Mouse (Mus musculus) brown adipose tissue, adult 24 weeks (tissue): ENCODE results near the gene Rasl11b. TPM values are rescaled to one million over a fixed set of nuclear protein-coding genes. Genes with fewer than 3 reads are reported as not detected.

Experiments
- H3K27ac ChIP-seq: fragments of 200-500 bp; replicated peaks from 2 replicates; pipeline ENCODE4 v1.5.1; 2012; ENCODE audit warnings: low read depth, mild to moderate bottlenecking, low read length
- H3K4me1 ChIP-seq: fragments of 200-500 bp; 2 replicates; pipeline ENCODE4 v1.6.1; 2012; ENCODE audit warnings: low read length, mixed read lengths; ENCODE audit not compliant: control insufficient read depth, insufficient read depth, insufficient read length
- H3K4me3 ChIP-seq: fragments of 200-500 bp; 2 replicates; pipeline ENCODE4 v1.5.1; 2012; ENCODE audit warnings: low read depth, mild to moderate bottlenecking, low read length, moderate library complexity; ENCODE audit not compliant: insufficient read depth
- polyA plus RNA-seq: library from polyadenylated mRNA; stranded (reverse); fragments of >200 nt; gene quantifications from 2 replicates; pipeline ENCODE4 v1.2.4, GENCODE M21; 2012; ENCODE audit not compliant: missing spikeins, insufficient read depth, insufficient read length

The Rasl11b gene
- polyA plus RNA-seq, 1 experiment: 1.1 TPM

GRCm38 (mm10) chr5:74211346-74211745 is 16.3 kb downstream of the Rasl11b start:
- Histone ChIP-seq H3K4me1 (peaks cover 3% of the 10 kb centered on the region; the same call in 1 of the 2 replicates), H3K27ac (no peak overlapping the region)

GRCm38 (mm10) chr5:74214501-74215110 is 19.5 kb downstream of the Rasl11b start:
- H3K4me1 ChIP-seq: peaks cover 3% of the 10 kb centered on the region; the same call in 1 of the 2 replicates
- no peak overlapping the region for H3K4me3 ChIP-seq
- H3K27ac ChIP-seq: no peak overlapping the region

More at GRCm38 (mm10) chr5:74211346-74211745, 16.3 kb downstream of the Rasl11b start:
- H3K4me3 ChIP-seq: no peak overlapping the region

GRCm38 (mm10) chr5:74215125-74215524 is 20.0 kb downstream of the Rasl11b start:
- no peak overlapping the region for H3K4me3 ChIP-seq
- peaks cover 3% of the 10 kb centered on the region; the same call in 1 of the 2 replicates for H3K4me1 ChIP-seq
- no peak overlapping the region for H3K27ac ChIP-seq

GRCm38 (mm10) chr5:74218524-74218923 is 23.4 kb downstream of the Rasl11b start:
- H3K27ac ChIP-seq: no peak overlapping the region

GRCm38 (mm10) chr5:74222626-74223025 is 27.5 kb downstream of the Rasl11b start:
- H3K4me1 ChIP-seq: no peaks in the 10 kb centered on the region
- H3K27ac ChIP-seq: no peak overlapping the region
- no peak overlapping the region for H3K4me3 ChIP-seq

More at GRCm38 (mm10) chr5:74218524-74218923, 23.4 kb downstream of the Rasl11b start:
- Histone ChIP-seq H3K4me1 (no peaks in the 10 kb centered on the region), H3K4me3 (no peak overlapping the region)

- no peak overlapping the region for H3K27ac ChIP-seq
- H3K4me1 ChIP-seq: no peaks in the 10 kb centered on the region
- H3K4me3 ChIP-seq: no peak overlapping the region
Measured at GRCm38 (mm10) chr5:74224480-74224879, 29.4 kb downstream of the Rasl11b start.

- no peak overlapping the region for H3K4me3 ChIP-seq
- no peak overlapping the region for H3K27ac ChIP-seq
- no peaks in the 10 kb centered on the region for H3K4me1 ChIP-seq
Measured at GRCm38 (mm10) chr5:74226183-74226582, 31.1 kb downstream of the Rasl11b start.

- Histone ChIP-seq H3K27ac (no peak overlapping the region), H3K4me1 (no peaks in the 10 kb centered on the region), H3K4me3 (no peak overlapping the region)
Measured at GRCm38 (mm10) chr5:74227352-74227751, 32.3 kb downstream of the Rasl11b start.

- Histone ChIP-seq H3K27ac (no peak overlapping the region), H3K4me3 (no peak overlapping the region)
Measured at GRCm38 (mm10) chr5:74228938-74229337, 33.9 kb downstream of the Rasl11b start.

GRCm38 (mm10) chr5:74229775-74230413 is 34.8 kb downstream of the Rasl11b start:
- Histone ChIP-seq H3K4me3 (no peak overlapping the region), H3K27ac (no peak overlapping the region), H3K4me1 (no peaks in the 10 kb centered on the region)

More at GRCm38 (mm10) chr5:74228938-74229337, 33.9 kb downstream of the Rasl11b start:
- no peaks in the 10 kb centered on the region for H3K4me1 ChIP-seq

GRCm38 (mm10) chr5:74230525-74230924 is 35.4 kb downstream of the Rasl11b start:
- Histone ChIP-seq H3K27ac (no peak overlapping the region), H3K4me3 (no peak overlapping the region), H3K4me1 (no peaks in the 10 kb centered on the region)

- no peak overlapping the region for H3K4me3 ChIP-seq
- H3K4me1 ChIP-seq: no peaks in the 10 kb centered on the region
- no peak overlapping the region for H3K27ac ChIP-seq
Measured at GRCm38 (mm10) chr5:74233808-74234207, 38.7 kb downstream of the Rasl11b start.

GRCm38 (mm10) chr5:74239369-74239768 is 44.3 kb downstream of the Rasl11b start:
- H3K27ac ChIP-seq: no peak overlapping the region
- no peak overlapping the region for H3K4me3 ChIP-seq
- no peaks in the 10 kb centered on the region for H3K4me1 ChIP-seq

- H3K4me1 ChIP-seq: no peaks in the 10 kb centered on the region
- no peak overlapping the region for H3K27ac ChIP-seq
- H3K4me3 ChIP-seq: no peak overlapping the region
Measured at GRCm38 (mm10) chr5:74240298-74240697, 45.2 kb downstream of the Rasl11b start.

- Histone ChIP-seq H3K27ac (no peak overlapping the region), H3K4me3 (no peak overlapping the region), H3K4me1 (no peaks in the 10 kb centered on the region)
Measured at GRCm38 (mm10) chr5:74240926-74241680, 46.0 kb downstream of the Rasl11b start.
